Mouse (Mus musculus) testis, postnatal 14 days (tissue): ENCODE data around the gene Usp5.
"Not testable (repeated sequence)": the region's sequence is repeated elsewhere in the genome, so short reads cannot be mapped to it uniquely, and the experiment has no call there.

Experiments used
- DNase-seq: peaks from one replicate; pipeline ENCODE4 v3.0.0; 2021; ENCODE audit warnings: low spot score

The Usp5 gene

DNA sequence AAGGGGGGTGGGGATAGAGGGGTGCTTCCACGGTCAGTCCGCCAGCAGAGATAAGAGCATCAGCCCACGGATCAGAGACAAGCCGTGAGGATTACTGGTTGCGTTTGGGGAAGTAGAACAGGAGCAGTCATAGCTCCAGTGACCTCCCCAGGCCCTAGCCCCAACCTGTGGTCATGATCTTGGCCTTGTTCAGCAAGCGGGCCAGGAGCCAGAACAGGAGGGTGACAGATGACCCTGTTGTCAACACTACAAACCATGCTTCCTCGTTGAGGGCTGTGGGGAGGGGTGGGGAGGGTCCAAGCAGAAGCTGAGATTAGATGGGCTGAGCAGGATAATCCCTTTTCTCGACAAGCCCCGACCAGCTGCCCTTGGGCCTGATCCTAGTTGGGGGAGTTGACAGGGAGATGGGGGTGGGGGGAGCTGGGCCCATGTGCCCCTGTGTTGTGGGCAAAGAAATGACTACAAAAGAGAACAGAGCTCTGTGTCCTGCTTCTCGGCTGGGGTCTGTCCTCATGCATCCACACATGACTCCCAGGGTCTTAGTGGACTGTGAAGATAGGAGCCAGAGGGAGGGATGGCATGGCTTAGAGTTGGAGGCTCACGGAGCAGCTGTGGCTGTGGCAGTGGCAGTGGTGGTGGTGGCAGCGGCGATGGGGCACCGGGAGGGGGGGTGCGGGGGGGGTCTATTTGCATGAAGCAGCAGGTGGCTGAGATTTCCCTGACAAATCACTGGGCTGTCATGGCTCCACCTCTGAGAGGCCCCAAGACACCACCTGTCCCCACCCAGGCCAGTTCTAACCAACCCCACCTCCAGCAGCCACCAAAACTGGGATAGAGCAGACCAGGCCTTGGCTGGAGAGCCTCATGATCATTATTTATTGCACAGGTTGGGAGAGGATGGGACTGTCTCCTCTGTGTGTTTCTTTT, 11.2 kb upstream of the Usp5 start, which contains the start of gene Gnb3:
TSS of gene Gnb3 (minus strand) at position 35 of the 927 bp plus-strand sequence.
- DNase-seq: no peak

DNA sequence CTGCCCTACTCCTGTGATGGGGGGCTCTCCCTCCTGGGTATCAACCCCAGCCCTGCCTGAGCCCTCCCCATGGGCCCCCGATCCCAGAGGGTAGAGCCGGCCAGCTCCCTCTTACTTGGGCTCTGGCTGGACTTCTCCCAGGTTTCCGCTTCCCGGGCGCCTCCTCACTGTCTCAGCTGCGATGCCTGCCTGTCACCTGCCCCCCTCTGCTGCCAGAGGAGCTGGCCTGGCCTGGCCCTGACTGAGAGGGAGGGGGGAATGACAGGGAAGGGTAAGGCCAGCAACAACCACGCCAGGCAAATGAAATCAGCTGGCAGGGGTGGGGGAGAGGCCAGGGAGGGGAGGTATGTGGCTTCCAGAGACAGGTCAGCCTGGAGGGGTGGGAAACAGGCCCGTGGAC, 10.5 kb upstream of the Usp5 start:
- no peak for DNase-seq

GRCm38 (mm10) chr6:124836411-124836810, 7.1 kb upstream of the Usp5 start:
- no peak for DNase-seq

DNA sequence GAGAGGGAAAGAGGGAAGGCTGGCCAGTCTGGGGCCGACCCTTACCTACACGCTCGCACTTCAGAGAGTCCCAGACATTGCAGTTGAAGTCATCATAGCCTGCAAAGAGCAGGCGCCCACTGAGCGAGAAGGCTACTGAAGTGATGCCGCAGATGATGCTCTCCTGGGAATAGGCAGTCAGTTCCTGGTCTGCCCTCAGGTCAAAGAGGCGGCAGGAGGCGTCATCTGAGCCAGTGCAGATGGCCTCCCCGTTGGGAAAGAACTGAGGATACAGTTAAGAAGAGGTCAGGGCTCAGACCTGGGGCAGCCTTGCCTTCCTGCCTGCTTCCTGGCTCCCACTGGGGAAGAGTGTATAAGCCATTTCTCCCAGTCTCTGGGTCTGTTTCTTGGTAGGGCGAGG, 6.2 kb upstream of the Usp5 start:
- no peak for DNase-seq

DNA sequence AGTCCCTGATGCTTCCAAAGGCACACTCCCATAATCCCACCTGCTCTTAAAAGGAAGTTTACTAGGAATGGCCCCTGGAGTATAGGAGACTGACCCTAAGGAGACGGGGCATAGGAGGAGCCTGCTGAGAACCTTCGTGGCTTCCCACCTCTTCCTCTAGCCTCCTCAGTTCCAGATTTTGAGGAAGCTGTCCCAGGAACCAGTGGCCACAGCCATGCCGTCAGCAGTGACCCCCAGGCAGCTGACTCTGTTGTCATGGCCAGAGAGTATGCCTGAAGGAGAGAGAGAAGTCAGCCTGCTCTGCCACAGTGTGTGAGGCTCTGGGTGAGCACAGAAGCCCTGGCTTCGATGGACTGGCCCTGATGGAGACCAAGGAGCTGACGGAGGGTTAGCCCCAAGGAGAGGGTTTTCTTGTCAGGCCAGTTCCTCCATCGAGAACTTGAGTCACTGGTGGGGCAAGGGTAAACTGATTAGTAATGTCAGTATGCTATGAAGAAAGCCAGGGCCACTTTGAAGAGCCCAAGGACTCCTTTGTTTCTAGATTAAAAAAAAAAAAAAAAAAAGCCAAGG, 5.3 kb upstream of the Usp5 start:
- DNase-seq: no peak

- DNase-seq: no peak
These were observed 2.4 kb upstream of the Usp5 start for GRCm38 (mm10) chr6:124831649-124832048.

GRCm38 (mm10) chr6:124831199-124831598, 1.9 kb upstream of the Usp5 start:
- not testable (repeated sequence) for DNase-seq

DNA sequence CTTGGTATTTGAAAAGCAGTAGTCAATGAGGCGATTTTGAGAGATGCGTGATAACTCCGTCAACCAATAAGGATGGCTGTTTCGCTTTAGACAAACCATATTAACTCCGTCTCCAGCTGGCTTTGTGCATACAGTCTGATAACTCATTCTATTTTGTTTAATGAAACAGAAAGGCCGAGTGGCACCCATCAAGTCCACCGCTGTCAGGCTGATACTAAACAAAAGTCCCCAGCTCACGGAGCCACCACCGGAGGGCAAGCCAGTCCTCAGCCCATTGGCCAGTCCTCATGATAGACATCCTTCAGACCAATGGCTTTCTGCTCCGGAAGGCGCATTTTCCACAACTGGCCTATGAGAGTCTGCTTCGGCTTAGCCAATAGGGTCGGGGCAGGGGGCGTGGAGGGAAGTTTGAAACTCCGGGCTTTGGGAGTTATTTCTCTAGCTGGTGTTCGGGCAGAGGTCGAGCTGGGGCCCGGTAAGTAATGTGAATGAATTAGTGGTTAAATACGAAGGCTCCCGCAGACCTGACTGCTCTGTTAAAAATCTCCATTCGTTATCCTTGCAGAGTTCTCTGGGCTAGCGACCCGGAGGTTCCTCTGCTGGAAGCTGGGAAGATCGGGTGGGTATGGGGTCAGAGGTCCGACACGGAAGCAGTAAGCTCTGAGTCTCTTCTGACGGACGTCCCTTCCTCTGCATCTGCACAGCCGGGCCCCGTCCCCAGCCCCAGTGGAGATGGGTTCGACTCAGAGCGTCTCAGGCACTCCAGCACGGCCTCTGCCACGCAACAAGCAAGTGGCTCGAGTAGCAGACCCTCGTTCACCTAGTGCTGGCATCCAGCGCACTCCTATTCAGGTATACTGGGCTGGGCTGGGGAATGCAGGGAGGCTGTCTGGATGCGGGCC, 766 bp upstream of the Usp5 start:
- peak; percentile 96 for DNase-seq

GRCm38 (mm10) chr6:124828101-124828592, 1.1 kb downstream of the Usp5 start:
- DNase-seq: peak; percentile 52

- DNase-seq: no peak
These were observed 7.2 kb downstream of the Usp5 start for GRCm38 (mm10) chr6:124822049-124822448.

GRCm38 (mm10) chr6:124820891-124821290, 8.4 kb downstream of the Usp5 start:
- no peak for DNase-seq

GRCm38 (mm10) chr6:124817971-124818370, 11.3 kb downstream of the Usp5 start:
- no peak for DNase-seq

DNA sequence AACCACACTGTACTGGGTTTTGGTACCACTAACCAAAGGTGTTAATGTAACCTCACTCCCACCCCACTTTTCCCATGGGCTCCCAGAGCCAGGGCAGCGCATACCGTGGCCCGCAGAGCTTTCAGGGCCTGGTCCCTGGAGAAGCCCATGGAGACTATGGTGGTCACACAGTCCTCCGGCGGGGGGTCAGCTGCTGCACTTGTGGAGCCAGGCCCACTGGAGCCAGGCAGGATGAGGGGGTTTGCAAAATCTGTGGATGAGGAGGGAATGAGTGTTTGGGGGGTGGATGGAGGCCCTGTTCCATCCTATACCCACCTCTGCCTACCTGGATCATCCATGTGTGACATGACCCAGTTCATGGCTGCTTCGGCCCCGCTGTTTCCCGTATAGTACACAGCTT, 11.7 kb downstream of the Usp5 start:
- DNase-seq: no peak

DNA sequence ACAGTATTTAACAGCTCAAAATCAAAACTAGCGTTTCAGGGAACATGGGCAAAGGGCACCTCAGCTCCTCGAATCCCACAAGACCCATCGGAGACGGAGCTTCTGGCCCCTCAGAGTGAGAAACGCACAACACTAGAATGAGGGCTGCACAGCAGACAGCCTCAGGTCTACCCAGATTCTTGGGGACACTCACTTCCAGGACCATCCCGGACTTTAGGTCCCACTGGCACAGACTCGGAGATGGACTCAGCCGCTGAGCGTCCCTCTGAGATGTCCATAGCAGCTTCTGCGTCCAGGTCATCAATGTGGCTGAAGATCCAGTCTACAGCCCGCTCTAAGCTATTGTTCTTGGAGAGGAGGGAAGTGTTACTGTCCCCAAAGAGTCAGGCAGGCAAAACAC, 12.2 kb downstream of the Usp5 start:
- no peak for DNase-seq

DNA sequence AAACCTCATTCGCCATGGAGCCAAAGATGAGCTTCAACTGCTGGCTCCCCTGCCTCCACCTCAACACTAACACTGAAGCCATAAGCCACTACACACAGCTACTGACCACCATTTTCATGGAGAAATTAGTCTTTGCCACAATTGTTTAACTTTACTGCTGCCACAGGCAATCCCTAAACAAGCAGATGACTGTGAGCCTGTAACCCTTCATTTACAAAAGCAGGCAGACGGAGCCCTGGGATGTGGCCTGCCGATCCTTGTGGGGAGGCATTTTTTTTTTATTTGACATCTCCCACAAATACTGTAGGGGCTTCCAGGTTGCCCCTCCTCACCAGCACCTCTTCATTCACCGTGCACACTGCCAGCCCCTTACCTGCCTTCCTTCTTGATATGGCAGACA, 12.7 kb downstream of the Usp5 start:
- DNase-seq: no peak

GRCm38 (mm10) chr6:124814858-124815774, 14.2 kb downstream of the Usp5 start:
- DNase-seq: no peak

- no peak for DNase-seq
These were observed 14.8 kb downstream of the Usp5 start for GRCm38 (mm10) chr6:124814448-124814847.

DNA sequence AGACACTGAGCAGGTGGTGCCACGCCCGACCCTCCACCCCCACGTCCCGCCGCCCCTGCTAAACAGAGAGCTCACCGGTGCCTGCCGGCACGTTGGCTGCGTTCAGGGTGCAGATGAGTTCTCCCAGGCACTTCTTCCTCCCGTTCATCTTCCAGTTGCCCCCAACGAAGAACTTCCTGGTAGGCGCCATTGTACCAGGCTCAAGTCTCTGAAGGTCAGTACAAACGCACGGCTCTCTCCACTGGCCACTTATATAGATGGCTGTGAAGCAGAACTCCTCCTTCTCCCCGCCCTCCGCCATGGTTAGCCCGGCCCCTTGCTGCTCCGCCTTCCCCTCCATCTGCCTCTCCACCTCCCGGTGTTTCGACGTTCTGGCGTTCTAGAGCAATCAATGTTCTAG, 15.4 kb downstream of the Usp5 start, which contains the start of gene Tpi1:
TSS of gene Tpi1 (minus strand) at position 364 of the 400 bp plus-strand sequence.
- peak; percentile 82 for DNase-seq

GRCm38 (mm10) chr6:124813496-124813895, 15.8 kb downstream of the Usp5 start:
- peak; percentile 59 for DNase-seq

GRCm38 (mm10) chr6:124812848-124813247, 16.4 kb downstream of the Usp5 start:
- DNase-seq: no peak
